Mouse (Mus musculus) lung, adult 2 months (tissue): Measurements from ENCODE around the gene Pak1. TPM values are rescaled to one million over a fixed set of nuclear protein-coding genes. Genes with fewer than 3 reads are reported as not detected.

ENCODE experiments used
- DNase-seq: peaks from one replicate; pipeline ENCODE4 v3.0.0; 2022
- H3K4me1 ChIP-seq: fragments of 200-500 bp; 2 replicates; pipeline ENCODE4 v1.6.1; 2011; ENCODE audit warnings: low read length; ENCODE audit not compliant: control insufficient read depth, insufficient read depth
- H3K4me3 ChIP-seq: fragments of 200-500 bp; replicated peaks from 2 replicates; pipeline ENCODE3; 2011; ENCODE audit warnings: low read depth, mild to moderate bottlenecking, control low read depth, low read length; ENCODE audit errors: extremely low read depth
- CTCF ChIP-seq: fragments of 200-500 bp; IDR thresholded peaks from 2 replicates; pipeline ENCODE4 v1.5.1; 2011; ENCODE audit warnings: mild to moderate bottlenecking, low read length, control low read depth; ENCODE audit not compliant: insufficient read depth
- POLR2A ChIP-seq: fragments of 200-500 bp; IDR thresholded peaks from 2 replicates; pipeline ENCODE4 v1.6.1; 2011; ENCODE audit warnings: low read depth, mild to moderate bottlenecking, control low read depth, low read length, borderline replicate concordance; ENCODE audit errors: extremely low read depth
- WGBS: fragments of 180-500 bp; shearing (Covaris S2); methylation state at CpG from one replicate; pipeline ENCODE4 v1.1.7; 2018; 5-methylcytosine and 5-hydroxymethylcytosine counted together
- polyA plus RNA-seq: library from polyadenylated mRNA; depleted of rRNA; stranded (reverse); fragments of >200 nt; gene quantifications from 2 replicates; pipeline ENCODE4 v1.2.3, GENCODE M21; 2012

Gene Pak1
- polyA plus RNA-seq, 1 experiment: 7.5 TPM

DNA sequence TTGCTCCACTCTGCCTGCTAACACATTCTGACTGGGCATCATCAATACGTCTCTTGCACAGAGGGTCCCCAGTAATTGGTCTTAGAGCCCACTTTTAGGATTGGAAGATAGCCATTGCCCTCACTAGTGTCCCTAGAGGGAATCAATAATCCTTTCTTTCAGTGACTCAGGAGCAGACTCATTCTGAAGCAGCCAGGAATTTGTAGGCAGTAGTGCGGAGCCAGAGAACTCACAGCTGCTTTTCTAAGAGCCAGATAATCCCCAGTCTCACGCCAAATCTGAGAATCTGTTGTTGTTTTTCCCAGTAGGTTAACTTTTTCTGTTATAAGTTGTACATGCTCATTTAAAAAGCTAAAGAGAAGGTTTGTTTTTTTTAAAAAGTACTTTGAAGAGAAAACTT lies 13.0 kb upstream of the Pak1 start:
- no peaks in the 10 kb centered on the region for H3K4me1 ChIP-seq
- H3K4me3 ChIP-seq: no peak overlapping the region
- TF ChIP-seq CTCF (no peak), POLR2A (no peak)
- DNase-seq: no peak
- WGBS: 53% methylated on average over 3 of the region's 3 CpGs

DNA sequence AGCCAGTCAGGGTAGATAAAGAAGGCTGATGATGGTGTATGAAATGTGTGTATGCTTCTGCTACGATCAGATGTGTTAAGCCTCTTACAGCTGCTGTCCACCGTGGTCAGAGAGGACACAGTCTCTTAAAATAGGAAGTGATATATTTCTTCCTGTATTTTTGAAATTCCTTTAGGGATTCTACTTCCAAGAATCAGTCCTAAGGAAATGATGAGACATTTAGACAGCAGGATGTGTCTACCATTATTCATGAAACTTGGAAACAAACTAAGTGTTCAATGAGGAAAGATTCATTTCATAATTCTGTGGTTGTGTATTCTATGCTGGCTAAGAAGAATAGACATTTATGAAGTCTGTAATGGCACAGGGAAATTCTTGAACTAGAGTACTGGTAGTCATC lies 12.4 kb upstream of the Pak1 start:
- Histone ChIP-seq H3K4me3 (no peak overlapping the region), H3K4me1 (no peaks in the 10 kb centered on the region)
- no peak for DNase-seq
- TF ChIP-seq CTCF (no peak), POLR2A (no peak)
- 27% methylated on average over 2 of the region's 2 CpGs for WGBS

DNA sequence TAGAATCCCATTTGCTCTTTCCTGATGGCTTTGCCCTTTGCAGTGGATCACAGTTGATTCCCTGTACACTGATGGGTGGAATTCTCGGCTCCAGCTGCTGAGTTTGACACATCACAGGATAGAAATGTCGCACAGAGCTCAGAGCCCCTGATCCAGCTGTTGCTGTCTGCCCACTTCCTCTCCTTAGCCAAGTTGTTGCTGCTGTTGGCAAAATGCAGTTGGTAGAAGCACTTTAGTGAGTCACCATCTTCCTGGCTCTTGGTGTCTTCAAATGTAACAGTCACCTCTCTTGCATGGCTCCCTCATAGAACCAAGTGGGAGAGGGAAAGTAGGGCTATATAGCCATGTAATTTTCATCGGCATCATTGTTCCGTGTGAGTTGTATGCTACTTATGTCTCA lies 11.2 kb upstream of the Pak1 start:
- no peak for DNase-seq
- Histone ChIP-seq H3K4me1 (no peaks in the 10 kb centered on the region), H3K4me3 (no peak overlapping the region)
- TF ChIP-seq CTCF (no peak), POLR2A (no peak)
- WGBS: 79% methylated on average over 4 of the region's 4 CpGs

DNA sequence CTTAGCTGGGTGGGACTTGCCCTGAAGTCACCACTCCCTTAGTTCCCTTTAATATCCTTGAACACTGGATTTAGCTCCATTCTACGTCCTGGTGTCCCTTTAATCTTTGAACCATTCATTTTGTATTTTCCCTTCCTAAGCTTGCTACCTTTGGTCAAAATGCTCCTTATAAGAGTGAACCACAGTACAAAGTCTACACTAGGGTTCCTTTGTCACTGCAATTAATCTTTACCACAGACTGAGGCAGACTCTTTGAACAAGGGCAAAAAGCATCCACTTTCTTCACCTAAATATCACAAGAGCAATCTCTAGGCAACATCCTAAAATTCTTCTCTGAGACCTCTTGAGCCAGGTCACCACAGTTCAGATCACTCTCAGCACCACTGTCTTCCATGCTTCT lies 8.1 kb upstream of the Pak1 start:
- no peak for TF ChIP-seq POLR2A
- TF ChIP-seq CTCF: no peak
- 73% methylated on average over 1 of the region's 1 CpGs for WGBS
- no peak for DNase-seq
- no peaks in the 10 kb centered on the region for H3K4me1 ChIP-seq
- no peak overlapping the region for H3K4me3 ChIP-seq

DNA sequence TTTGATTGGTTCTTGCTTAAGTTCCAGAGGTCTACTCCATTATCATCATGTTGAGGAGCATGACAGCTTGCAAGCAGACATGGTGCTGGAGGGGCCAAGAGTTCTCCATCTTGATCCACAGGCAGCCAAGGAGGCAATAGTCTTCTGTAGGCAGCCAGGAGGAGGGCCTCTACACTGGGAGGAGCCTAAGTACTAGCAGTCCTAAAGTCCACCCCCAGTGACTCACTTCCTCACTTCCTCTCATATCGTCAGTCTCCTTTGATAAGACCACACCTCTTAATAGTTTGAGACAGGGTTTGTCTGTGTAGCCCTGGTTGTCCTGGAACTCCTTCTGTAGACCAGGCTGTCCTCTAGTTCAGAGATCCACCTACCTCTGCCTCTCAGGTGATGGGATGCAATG lies 7.5 kb upstream of the Pak1 start:
- WGBS: 11% methylated on average over 1 of the region's 1 CpGs
- no peak for TF ChIP-seq CTCF
- no peak for TF ChIP-seq POLR2A
- Histone ChIP-seq H3K4me1 (no peaks in the 10 kb centered on the region), H3K4me3 (no peak overlapping the region)
- no peak for DNase-seq

DNA sequence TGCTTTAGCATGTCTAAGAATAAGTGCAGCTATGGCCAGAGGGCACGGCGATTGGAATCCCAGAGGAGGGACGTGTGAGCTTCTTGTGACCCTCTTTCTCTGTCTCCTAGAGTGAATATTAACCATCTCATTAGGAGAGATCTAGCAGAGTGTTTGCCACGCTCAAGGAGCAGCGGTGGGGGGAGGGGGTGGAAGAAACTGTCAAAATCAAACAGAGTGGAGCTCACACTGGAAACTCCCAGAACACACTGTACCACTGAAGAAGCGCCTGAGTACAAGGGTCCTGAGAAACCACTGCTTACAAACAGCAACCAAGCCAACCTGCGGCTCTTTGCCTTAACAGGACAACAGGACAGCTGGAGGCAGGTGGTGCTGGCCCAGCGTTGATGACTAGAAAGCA lies 6.8 kb upstream of the Pak1 start:
- 68% methylated on average over 8 of the region's 8 CpGs for WGBS
- H3K4me3 ChIP-seq: no peak overlapping the region
- DNase-seq: no peak
- TF ChIP-seq CTCF: no peak
- TF ChIP-seq POLR2A: no peak
- H3K4me1 ChIP-seq: no peaks in the 10 kb centered on the region

DNA sequence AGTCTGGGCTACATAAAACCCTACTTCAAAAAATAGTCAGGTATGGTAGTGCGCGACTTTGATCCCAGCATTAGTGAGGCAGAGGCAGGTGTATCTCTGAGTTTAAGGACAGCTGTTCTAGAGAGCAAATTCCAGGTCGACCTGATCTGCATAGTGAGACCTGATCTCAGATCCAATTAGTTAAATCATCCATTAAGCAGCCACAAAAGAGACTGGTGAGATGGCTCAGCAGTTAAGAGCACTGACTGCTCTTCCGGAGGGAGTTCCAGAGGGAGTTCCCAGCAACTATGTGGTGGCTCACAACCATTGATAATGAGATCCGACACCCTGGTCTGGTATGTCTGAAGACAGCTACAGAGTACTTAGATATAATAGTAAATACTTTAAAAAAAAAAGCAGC lies 4.8 kb upstream of the Pak1 start:
- no peak overlapping the region for H3K4me3 ChIP-seq
- 71% methylated on average over 5 of the region's 5 CpGs for WGBS
- TF ChIP-seq POLR2A: no peak
- no peak for TF ChIP-seq CTCF
- no peaks in the 10 kb centered on the region; the same call in 1 of the 2 replicates for H3K4me1 ChIP-seq
- DNase-seq: no peak

DNA sequence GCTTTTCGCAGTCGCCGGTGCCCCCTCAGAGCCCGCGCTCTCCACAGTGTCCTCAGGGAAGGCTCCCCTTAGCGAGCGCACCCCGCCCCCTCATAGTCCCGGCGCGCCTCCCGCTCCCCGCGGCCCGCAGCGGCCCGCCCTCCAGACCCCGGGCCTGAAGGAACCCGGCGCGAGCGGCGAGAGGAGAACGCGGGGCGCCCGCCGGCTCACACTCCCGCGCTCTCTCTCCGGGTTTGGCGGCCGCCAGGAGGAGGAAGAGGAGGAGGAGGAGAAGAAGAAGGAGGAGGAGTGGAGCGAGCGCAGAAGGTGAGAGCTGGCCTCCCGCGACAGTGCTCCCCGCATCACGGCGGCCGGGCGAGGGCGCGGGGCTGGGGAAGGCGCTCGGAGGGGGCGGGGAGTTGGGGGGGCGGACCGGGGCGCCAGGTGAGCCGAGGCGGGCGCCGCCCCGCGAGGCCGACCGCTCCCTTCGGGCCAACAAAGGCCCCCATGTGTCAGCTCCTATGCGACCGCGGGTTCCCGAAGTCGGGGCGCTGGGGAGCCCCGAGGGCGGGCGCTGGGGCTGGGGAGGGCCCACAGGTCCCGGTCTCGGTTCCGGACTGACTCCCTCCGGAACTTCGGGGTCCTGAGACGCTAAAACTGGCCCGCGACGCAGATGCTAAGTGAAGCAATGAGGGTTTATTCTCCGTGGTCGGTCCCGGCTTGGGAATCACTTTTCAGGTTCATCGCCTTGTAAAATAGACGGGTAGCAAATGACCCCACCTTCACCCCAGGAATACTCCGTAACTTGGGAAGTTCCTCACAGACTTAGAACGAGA lies 535 bp downstream of the Pak1 start:
- WGBS: 2% methylated on average over 77 of the region's 84 CpGs
- TF ChIP-seq CTCF (no peak), POLR2A (0 out of 2 replicates have a peak, but pooled peaks have one; percentile 2)
- Histone ChIP-seq H3K4me1 (no peaks in the 10 kb centered on the region; the same call in 1 of the 2 replicates), H3K4me3 (peak overlapping the region; percentile 67)
- no peak for DNase-seq

DNA sequence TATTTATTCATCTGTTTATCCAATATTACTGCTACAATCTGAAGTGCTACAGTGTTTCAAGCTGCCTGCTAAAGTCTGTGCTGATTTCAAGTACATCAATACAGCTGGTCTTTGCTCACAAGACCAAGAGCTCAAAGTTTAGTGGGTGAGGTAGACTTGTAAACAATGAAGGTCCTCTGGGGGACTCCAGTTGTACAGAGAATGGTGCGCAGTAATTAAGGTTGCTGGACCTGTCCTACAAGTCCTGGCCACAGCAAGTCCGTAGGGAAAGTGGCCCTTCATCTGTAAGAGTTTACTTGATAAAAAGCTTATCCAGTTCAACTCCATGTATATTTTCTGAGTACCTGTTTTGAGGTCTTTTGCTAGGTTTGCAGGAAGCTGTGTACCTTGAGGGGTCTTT lies 1.9 kb downstream of the Pak1 start:
- DNase-seq: no peak
- no peak for TF ChIP-seq CTCF
- TF ChIP-seq POLR2A: no peak
- Histone ChIP-seq H3K4me3 (no peak overlapping the region), H3K4me1 (no peaks in the 10 kb centered on the region; the same call in 1 of the 2 replicates)
- 48% methylated on average over 2 of the region's 2 CpGs for WGBS

DNA sequence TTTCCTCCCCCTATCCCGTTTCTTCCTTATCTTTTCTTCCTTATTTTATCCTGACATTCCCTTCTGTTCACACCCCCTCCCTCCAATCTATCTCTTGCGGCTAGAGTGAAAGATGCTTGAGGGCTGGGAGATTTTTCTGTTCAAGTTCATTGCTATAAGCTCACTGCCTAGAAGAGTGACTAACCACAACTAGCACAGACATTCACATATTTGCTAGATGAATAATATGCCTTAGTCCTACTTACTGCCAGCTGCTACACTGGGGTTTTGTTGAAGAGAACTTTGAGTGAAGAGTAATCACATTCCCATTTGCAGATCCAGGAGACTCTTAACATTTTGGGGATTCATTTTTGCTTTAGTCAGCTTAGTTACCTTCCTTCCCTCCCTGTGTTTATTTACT lies 4.0 kb downstream of the Pak1 start:
- no peak for DNase-seq
- TF ChIP-seq POLR2A: no peak
- TF ChIP-seq CTCF: no peak
- H3K4me1 ChIP-seq: no peaks in the 10 kb centered on the region; the same call in 1 of the 2 replicates
- H3K4me3 ChIP-seq: no peak overlapping the region
- 25% methylated on average over 2 of the region's 2 CpGs for WGBS
